8 mouse cellular contexts compared by ENCODE assay signal in genomic region chr12:73794151-73794883, GRCm38 (mm10).
DNase-seq lines count a peak whose midpoint lies in the region; ATAC-seq lines count a peak whose summit lies in the region.

No protein-coding gene starts in this region.

- DNase-seq in adrenal gland, postnatal 14 days = peak; percentile 95
- DNase-seq in embryonic facial prominence, embryonic 14.5 days (ENCODE audit: low spot score) = peak; percentile 81
- peak; percentile 87 for DNase-seq in heart, adult 8-10 months (ENCODE audit: low spot score)
- peak; percentile 92 for DNase-seq in kidney, adult 11 months
- peak; percentile 55 to 58 for DNase-seq in left cerebral cortex, postnatal 14 days (ENCODE audit: low spot score in 2 of 2)
- DNase-seq in midbrain, embryonic 11.5 days (ENCODE audit: low spot score, missing footprints) = peak; percentile 87
- DNase-seq in spleen, postnatal 4 days (ENCODE audit: low spot score in 2 of 2) = peak; percentile 36 to 66

- intact Hi-C loops in left cerebral cortex, postnatal 14 days (cut with DNase I) = no loop called here

- no peaks in the 10 kb centered on the region for H3K9me3 ChIP-seq in embryonic facial prominence, embryonic 14.5 days (ENCODE audit: control insufficient read depth, low read length)
- no peaks in the 10 kb centered on the region for H3K9me3 ChIP-seq in midbrain, embryonic 11.5 days (ENCODE audit: control insufficient read depth, low read length)

- peaks cover 33% of the 10 kb centered on the region for H3K4me1 ChIP-seq in embryonic facial prominence, embryonic 14.5 days (ENCODE audit: control insufficient read depth, insufficient read depth, low read length)
- peaks cover 7% of the 10 kb centered on the region; the same call in 1 of the 2 replicates for H3K4me1 ChIP-seq in midbrain, embryonic 11.5 days (ENCODE audit: control insufficient read depth, insufficient read depth, low read length)

- WGBS in embryonic facial prominence, embryonic 14.5 days = 18% methylated on average over 17 of the region's 17 CpGs
- 33% methylated on average over 17 of the region's 17 CpGs for WGBS in midbrain, embryonic 11.5 days

- H3K4me2 ChIP-seq in embryonic facial prominence, embryonic 14.5 days (ENCODE audit: low read depth, low read length) = peak overlapping the region; percentile 27
- H3K4me2 ChIP-seq in midbrain, embryonic 11.5 days = no peak overlapping the region

- H3K27me3 ChIP-seq in embryonic facial prominence, embryonic 14.5 days (replicated peaks; ENCODE audit: control insufficient read depth, insufficient read depth, low read length) = no peaks in the 10 kb centered on the region
- H3K27me3 ChIP-seq in midbrain, embryonic 11.5 days (ENCODE audit: control insufficient read depth, insufficient read depth, low read length) = no peaks in the 10 kb centered on the region

- H3K4me3 ChIP-seq in embryonic facial prominence, embryonic 14.5 days (ENCODE audit: low read depth, low read length) = no peak overlapping the region
- no peak overlapping the region for H3K4me3 ChIP-seq in midbrain, embryonic 11.5 days (ENCODE audit: low read depth, low read length)

- ATAC-seq in embryonic facial prominence, embryonic 14.5 days (ENCODE audit: low read depth) = peak; percentile 80
- ATAC-seq in midbrain, embryonic 11.5 days (ENCODE audit: low FRiP score) = no peak
- ATAC-seq in megakaryocyte-erythroid progenitor cell, adult 5-6 weeks (replicated peaks; ENCODE audit: low FRiP score, low TSS enrichment, poor library complexity, severe bottlenecking) = no peak

- no peak overlapping the region for H3K9ac ChIP-seq in embryonic facial prominence, embryonic 14.5 days (ENCODE audit: low read depth, low read length)
- H3K9ac ChIP-seq in midbrain, embryonic 11.5 days (ENCODE audit: low read length) = no peak overlapping the region

- H3K27ac ChIP-seq in embryonic facial prominence, embryonic 14.5 days (replicated peaks; ENCODE audit: low read depth, low read length) = no peak overlapping the region; the same call in 1 of the 2 replicates
- no peak overlapping the region for H3K27ac ChIP-seq in midbrain, embryonic 11.5 days (ENCODE audit: low read depth, low read length)

- H3K36me3 ChIP-seq in embryonic facial prominence, embryonic 14.5 days (ENCODE audit: control insufficient read depth, insufficient read depth, low read length) = no peaks in the 10 kb centered on the region
- H3K36me3 ChIP-seq in midbrain, embryonic 11.5 days (ENCODE audit: control insufficient read depth, insufficient read depth, low read length) = no peaks in the 10 kb centered on the region
